In genomic region chr13:102318891-102319404, GRCm38 (mm10) we compare ENCODE assay signal across 21 mouse cellular contexts.
DNase-seq lines count a peak whose midpoint lies in the region; ATAC-seq and TF ChIP-seq lines count a peak whose summit lies in the region.
"Had no signal": no experiment of that assay in that cellular context is flagged by ENCODE, and none has a peak within 500 bp of the region (broad histone marks: within the 10 kb centered on the region; RNA-seq: fewer than 3 reads in every experiment).

No protein-coding gene starts in this region.

- no peak overlapping the region for H3K4me3 ChIP-seq in embryonic facial prominence, embryonic 14.5 days (ENCODE audit: low read depth, low read length)
- H3K4me3 ChIP-seq in embryonic facial prominence, embryonic 10.5 days, result no peak overlapping the region
- no peak overlapping the region for H3K4me3 ChIP-seq in heart, embryonic 16.5 days (ENCODE audit: low read length)
- no peak overlapping the region for H3K4me3 ChIP-seq in lung, postnatal 0 days (ENCODE audit: low read depth, low read length)
- no peak overlapping the region for H3K4me3 ChIP-seq in hindbrain, embryonic 13.5 days
- H3K4me3 ChIP-seq: embryonic facial prominence, embryonic 15.5 days; forebrain, embryonic 15.5 days; hindbrain, embryonic 12.5 days; kidney, embryonic 15.5 days; limb, embryonic 15.5 days had no signal

- ATAC-seq in embryonic facial prominence, embryonic 14.5 days (ENCODE audit: low read depth), result no peak
- no peak for ATAC-seq in heart, embryonic 16.5 days (replicated peaks; ENCODE audit: extremely low read depth, insufficient read depth, low FRiP score)
- peak; percentile 26; the same call in 1 of the 2 replicates for ATAC-seq in lung, postnatal 0 days
- ATAC-seq in hindbrain, embryonic 13.5 days (ENCODE audit: low FRiP score), result no peak
- ATAC-seq: forebrain, embryonic 15.5 days had no signal

- no peak overlapping the region for H3K4me2 ChIP-seq in embryonic facial prominence, embryonic 14.5 days (ENCODE audit: low read depth, low read length)
- H3K4me2 ChIP-seq in heart, embryonic 16.5 days (ENCODE audit: low read depth, low read length), result no peak overlapping the region
- H3K4me2 ChIP-seq in lung, postnatal 0 days (replicated peaks; ENCODE audit: low read depth, low read length), result no peak overlapping the region
- H3K4me2 ChIP-seq in hindbrain, embryonic 13.5 days, result no peak overlapping the region
- H3K4me2 ChIP-seq: embryonic facial prominence, embryonic 15.5 days; forebrain, embryonic 15.5 days; hindbrain, embryonic 12.5 days; kidney, embryonic 15.5 days; limb, embryonic 15.5 days had no signal

- no peaks in the 10 kb centered on the region for H3K36me3 ChIP-seq in embryonic facial prominence, embryonic 14.5 days (ENCODE audit: control insufficient read depth, insufficient read depth, low read length)
- H3K36me3 ChIP-seq in embryonic facial prominence, embryonic 10.5 days (replicated peaks), result no peaks in the 10 kb centered on the region
- H3K36me3 ChIP-seq in heart, embryonic 16.5 days (ENCODE audit: control insufficient read depth, insufficient read depth), result no peaks in the 10 kb centered on the region
- no peaks in the 10 kb centered on the region for H3K36me3 ChIP-seq in lung, postnatal 0 days (ENCODE audit: insufficient read depth, low read length)
- no peaks in the 10 kb centered on the region for H3K36me3 ChIP-seq in hindbrain, embryonic 13.5 days
- H3K36me3 ChIP-seq: embryonic facial prominence, embryonic 15.5 days; forebrain, embryonic 15.5 days; hindbrain, embryonic 12.5 days; kidney, embryonic 15.5 days; limb, embryonic 15.5 days had no signal

- TF ChIP-seq EP300 in lung, postnatal 0 days (IDR thresholded peaks at IDR 0.05), result no peak

- H3K27ac ChIP-seq in embryonic facial prominence, embryonic 14.5 days (replicated peaks; ENCODE audit: low read depth, low read length), result no peak overlapping the region
- no peak overlapping the region for H3K27ac ChIP-seq in embryonic facial prominence, embryonic 10.5 days (replicated peaks)
- peak overlapping the region; percentile 69 for H3K27ac ChIP-seq in heart, embryonic 16.5 days (ENCODE audit: low read length)
- H3K27ac ChIP-seq in lung, postnatal 0 days (ENCODE audit: low read length), result no peak overlapping the region
- H3K27ac ChIP-seq in hindbrain, embryonic 13.5 days, result no peak overlapping the region
- H3K27ac ChIP-seq: embryonic facial prominence, embryonic 15.5 days; forebrain, embryonic 15.5 days; hindbrain, embryonic 12.5 days; kidney, embryonic 15.5 days; limb, embryonic 15.5 days had no signal

- H3K9me3 ChIP-seq in embryonic facial prominence, embryonic 14.5 days (ENCODE audit: control insufficient read depth, low read length), result no peaks in the 10 kb centered on the region
- H3K9me3 ChIP-seq in embryonic facial prominence, embryonic 10.5 days, result no peaks in the 10 kb centered on the region
- no peaks in the 10 kb centered on the region for H3K9me3 ChIP-seq in heart, embryonic 16.5 days (replicated peaks; ENCODE audit: control insufficient read depth, low read length)
- H3K9me3 ChIP-seq in lung, postnatal 0 days (ENCODE audit: low read length), result no peaks in the 10 kb centered on the region
- H3K9me3 ChIP-seq in hindbrain, embryonic 13.5 days, result no peaks in the 10 kb centered on the region
- H3K9me3 ChIP-seq: embryonic facial prominence, embryonic 15.5 days; forebrain, embryonic 15.5 days; hindbrain, embryonic 12.5 days; kidney, embryonic 15.5 days; limb, embryonic 15.5 days had no signal

- no peaks in the 10 kb centered on the region for H3K27me3 ChIP-seq in embryonic facial prominence, embryonic 14.5 days (replicated peaks; ENCODE audit: control insufficient read depth, insufficient read depth, low read length)
- H3K27me3 ChIP-seq in embryonic facial prominence, embryonic 10.5 days (replicated peaks; ENCODE audit: low read depth, poor library complexity, severe bottlenecking), result no peaks in the 10 kb centered on the region
- no peaks in the 10 kb centered on the region for H3K27me3 ChIP-seq in heart, embryonic 16.5 days (ENCODE audit: control insufficient read depth, insufficient read depth, low read length)
- no peaks in the 10 kb centered on the region for H3K27me3 ChIP-seq in lung, postnatal 0 days (replicated peaks; ENCODE audit: insufficient read depth, low read length)
- no peaks in the 10 kb centered on the region for H3K27me3 ChIP-seq in hindbrain, embryonic 13.5 days
- H3K27me3 ChIP-seq: embryonic facial prominence, embryonic 15.5 days; forebrain, embryonic 15.5 days; hindbrain, embryonic 12.5 days; kidney, embryonic 15.5 days; limb, embryonic 15.5 days had no signal

- WGBS in embryonic facial prominence, embryonic 14.5 days, result 63% methylated on average over 4 of the region's 4 CpGs
- WGBS in embryonic facial prominence, embryonic 10.5 days, result 88% methylated on average over 4 of the region's 4 CpGs
- 67% methylated on average over 4 of the region's 4 CpGs for WGBS in heart, embryonic 16.5 days
- WGBS in lung, postnatal 0 days, result 63% methylated on average over 4 of the region's 4 CpGs
- WGBS in hindbrain, embryonic 13.5 days, result 93% methylated on average over 4 of the region's 4 CpGs

- intact Hi-C loops in heart, postnatal 25 days (cut with DNase I), result loop anchor here (10.0 kb wide), 1 partner anchor 584 kb away; no protein-coding TSS in a partner anchor

- TF ChIP-seq CTCF in lung, postnatal 0 days (IDR thresholded peaks at IDR 0.05), result no peak

- DNase-seq in embryonic facial prominence, embryonic 14.5 days (ENCODE audit: low spot score), result peak; percentile 41
- DNase-seq in embryonic facial prominence, embryonic 10.5 days (ENCODE audit: low spot score), result no peak
- no peak for DNase-seq in heart, postnatal 25 days (ENCODE audit: low spot score)
- DNase-seq in lung, postnatal 0 days (ENCODE audit: low spot score), result peak; percentile 53
- no peak for DNase-seq in lung, postnatal 36 days
- DNase-seq: cerebellum, adult 11 months; cerebellum, adult 9-11 months; embryo, embryonic 11 days; gastrocnemius, postnatal 10 days; kidney, adult 11 months; left cerebral cortex, postnatal 4 days; midbrain, embryonic 14.5 days; thymus, adult 18-20 months; thymus, postnatal 36 days had no signal

- no peaks in the 10 kb centered on the region for H3K4me1 ChIP-seq in embryonic facial prominence, embryonic 14.5 days (ENCODE audit: control insufficient read depth, insufficient read depth, low read length)
- no peaks in the 10 kb centered on the region for H3K4me1 ChIP-seq in embryonic facial prominence, embryonic 10.5 days
- peaks cover 17% of the 10 kb centered on the region for H3K4me1 ChIP-seq in heart, embryonic 16.5 days (ENCODE audit: control insufficient read depth, insufficient read depth, low read length)
- no peaks in the 10 kb centered on the region for H3K4me1 ChIP-seq in lung, postnatal 0 days (ENCODE audit: insufficient read depth, low read depth, low read length)
- no peaks in the 10 kb centered on the region for H3K4me1 ChIP-seq in hindbrain, embryonic 13.5 days (replicated peaks)
- H3K4me1 ChIP-seq: embryonic facial prominence, embryonic 15.5 days; forebrain, embryonic 15.5 days; hindbrain, embryonic 12.5 days; kidney, embryonic 15.5 days; limb, embryonic 15.5 days had no signal

- H3K9ac ChIP-seq in embryonic facial prominence, embryonic 14.5 days (ENCODE audit: low read depth, low read length), result no peak overlapping the region
- no peak overlapping the region for H3K9ac ChIP-seq in heart, embryonic 16.5 days (ENCODE audit: low read length)
- no peak overlapping the region for H3K9ac ChIP-seq in lung, postnatal 0 days (replicated peaks; ENCODE audit: low read depth)
- H3K9ac ChIP-seq in hindbrain, embryonic 13.5 days, result no peak overlapping the region
- H3K9ac ChIP-seq: embryonic facial prominence, embryonic 15.5 days; forebrain, embryonic 15.5 days; hindbrain, embryonic 12.5 days; kidney, embryonic 15.5 days; limb, embryonic 15.5 days had no signal

Comparison
In these comparisons a context has a peak if more than half of its experiments do, and no peak if none do; other contexts are left out.
1. DNase-seq: peak in embryonic facial prominence, embryonic 14.5 days (single experiment) and lung, postnatal 0 days (single experiment); none in embryonic facial prominence, embryonic 10.5 days (single experiment), heart, postnatal 25 days (single experiment) and lung, postnatal 36 days (single experiment).